Mouse (Mus musculus): Measurements from ENCODE around the gene Pygo2. TPM values are rescaled to one million over a fixed set of nuclear protein-coding genes. Genes with fewer than 3 reads are reported as not detected.

The Pygo2 gene
- 65.5 and 66.0 TPM in 2 replicates for polyA plus RNA-seq (2012; rRNA removed)

DNA sequence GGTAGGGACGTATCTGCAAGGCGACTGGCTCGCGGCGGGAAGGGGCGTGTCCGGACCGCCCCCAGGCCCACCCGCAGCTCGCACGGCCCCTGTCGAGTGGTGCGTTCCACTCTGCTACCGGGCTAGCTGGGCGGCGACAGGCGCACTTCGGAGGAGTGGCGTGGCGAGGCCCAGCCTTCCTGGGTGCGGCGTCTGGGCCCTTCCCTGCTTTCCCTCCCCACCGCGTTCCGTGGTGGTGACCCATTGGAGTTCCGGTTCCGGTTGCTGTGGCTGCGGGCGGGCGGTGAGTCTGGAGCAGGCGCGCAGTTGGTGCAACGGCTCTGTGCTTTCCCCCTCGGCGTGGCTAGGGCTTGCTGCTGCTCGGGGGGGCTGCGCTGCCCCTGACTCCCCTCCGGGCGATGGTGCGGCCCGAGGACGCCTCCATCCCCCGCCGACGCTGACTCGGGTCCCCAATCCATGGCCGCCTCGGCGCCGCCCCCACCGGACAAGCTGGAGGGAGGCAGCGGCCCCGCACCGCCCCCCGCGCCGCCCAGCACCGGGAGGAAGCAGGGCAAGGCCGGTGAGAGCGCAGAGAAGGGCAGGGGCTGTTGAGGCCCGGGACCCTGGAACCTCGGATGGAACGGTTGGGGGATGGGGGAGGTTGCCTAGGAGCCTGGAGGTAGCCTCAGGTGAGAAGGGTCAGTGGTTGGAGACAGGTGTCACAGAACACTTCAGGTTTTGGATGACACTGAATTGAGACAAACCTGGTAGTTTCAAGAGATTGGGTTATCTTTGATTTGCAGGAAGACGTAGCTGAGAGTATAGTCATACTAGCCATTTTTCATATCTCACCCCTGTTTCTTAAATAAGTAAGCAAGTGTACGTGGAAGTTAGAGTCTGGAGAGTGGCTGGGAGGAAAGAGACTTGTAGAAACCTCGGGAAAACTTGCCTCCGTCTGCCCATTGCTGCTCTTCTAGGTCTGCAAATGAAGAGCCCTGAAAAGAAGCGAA lies at the start of gene Pygo2:
Gene Pygo2, plus strand, starts transcription at position 44 of the 989 bp plus-strand sequence.

DNA sequence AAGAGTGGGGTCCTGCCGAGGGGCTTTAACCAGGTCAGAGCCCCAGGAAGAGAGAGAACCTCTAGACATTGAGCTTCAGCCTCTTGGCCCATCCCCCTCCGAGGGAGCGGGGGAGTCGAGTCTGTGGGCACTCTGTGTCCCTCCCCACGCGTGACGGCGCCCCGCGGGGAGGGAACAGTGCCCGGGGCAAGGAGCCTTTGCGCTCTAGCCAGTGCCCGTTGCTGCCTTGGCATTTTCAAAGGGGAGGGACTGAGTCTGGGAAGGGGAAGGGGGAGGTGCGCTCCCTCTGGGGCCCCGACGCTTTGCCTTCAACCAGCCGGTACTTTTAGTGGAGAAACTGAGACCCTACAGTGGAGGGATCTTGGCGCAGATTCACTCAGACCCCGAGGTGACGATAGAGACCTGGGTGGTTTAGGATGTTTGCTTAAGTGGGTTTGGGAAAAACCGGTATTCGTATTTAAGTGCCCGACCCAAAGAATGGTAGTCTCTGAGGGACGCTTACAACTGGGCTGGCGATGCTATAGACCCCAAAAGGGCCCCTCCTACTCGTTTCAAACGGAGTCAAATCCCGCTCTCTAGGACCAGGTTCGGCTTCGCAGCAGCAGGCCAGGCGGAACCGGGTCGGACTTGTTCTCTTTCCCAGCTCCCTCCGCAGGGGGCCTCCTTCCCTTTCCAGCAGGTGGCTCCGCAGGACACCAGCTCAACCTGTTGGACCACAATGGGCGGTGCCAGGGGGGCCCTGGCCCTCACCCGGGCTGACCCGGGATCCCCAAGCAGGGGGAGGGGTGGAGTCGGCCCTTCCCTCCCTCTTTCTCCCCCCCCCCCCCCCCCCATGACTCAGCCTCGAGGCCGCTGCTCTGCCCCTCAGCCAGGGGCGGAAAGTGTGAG lies 35.8 kb upstream of the Pygo2 start, which contains the start of gene Zbtb7b:
Gene Zbtb7b, minus strand, starts transcription at position 771 of the 888 bp plus-strand sequence.

DNA sequence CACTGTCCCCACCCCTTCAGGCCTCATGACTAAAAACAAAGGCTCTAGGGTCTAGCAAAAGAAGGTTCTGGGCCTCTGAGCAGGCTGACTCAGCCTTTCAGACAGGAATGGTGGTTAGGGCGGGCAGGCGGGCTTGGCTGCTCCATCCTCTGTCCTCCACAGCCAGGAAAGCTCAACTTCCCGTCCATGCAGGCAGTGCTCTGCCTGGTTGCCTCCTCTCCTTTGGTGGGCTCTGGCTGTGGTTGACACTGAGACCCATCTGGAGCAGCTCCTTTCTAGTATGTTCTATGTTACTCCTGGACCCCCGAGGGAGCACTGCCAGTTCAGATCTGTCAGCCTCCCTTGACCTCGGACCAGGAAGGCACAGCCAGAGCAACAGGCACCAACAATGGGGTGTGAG lies 27.3 kb upstream of the Pygo2 start, which contains the start of gene Lenep:
Gene Lenep, minus strand, starts transcription at position 101 of the 400 bp plus-strand sequence.

DNA sequence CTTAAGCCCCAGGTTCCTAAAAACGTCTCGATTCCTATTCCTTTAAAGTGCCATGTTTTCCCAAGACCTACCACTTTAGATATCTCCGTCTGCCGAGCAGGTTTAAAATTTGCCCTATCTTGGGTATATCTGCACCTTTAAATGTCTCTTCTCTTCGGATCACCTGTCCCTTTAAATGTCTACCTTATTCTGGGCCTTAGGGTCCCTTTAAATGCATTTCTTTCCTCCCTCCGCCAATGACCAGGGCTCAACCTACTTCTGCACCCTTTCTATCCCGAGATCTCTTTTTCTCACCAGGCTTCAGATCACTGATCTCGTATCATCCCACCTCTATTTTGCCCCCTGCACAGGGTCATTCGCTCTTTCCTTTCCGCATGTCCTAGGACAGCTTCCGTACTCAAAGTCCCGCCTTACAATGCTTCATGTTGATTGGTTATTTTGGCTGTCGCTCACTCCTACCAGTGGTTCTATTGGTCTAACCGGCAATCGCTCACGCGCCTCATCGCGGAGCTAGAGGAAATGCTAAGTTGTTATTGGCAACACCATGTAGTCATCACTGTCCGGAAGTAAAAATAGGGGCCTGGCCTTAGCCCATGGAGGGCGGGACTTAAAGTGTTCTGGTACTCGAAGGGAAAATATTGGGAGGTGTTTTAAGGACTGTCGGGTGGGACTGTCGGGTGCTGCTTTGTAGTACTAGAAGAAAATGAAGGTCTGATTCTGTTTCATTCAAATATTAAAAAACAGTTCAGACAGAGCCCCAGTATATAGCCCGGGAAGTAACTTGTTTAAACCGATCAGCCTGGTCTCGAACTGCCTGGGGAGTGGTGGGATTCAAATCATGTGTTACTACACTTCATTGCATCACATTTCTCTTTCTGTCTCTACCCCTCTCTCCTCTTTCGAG lies 18.3 kb upstream of the Pygo2 start, which contains the start of gene Flad1:
Gene Flad1, minus strand, starts transcription at position 381 of the 904 bp plus-strand sequence.

DNA sequence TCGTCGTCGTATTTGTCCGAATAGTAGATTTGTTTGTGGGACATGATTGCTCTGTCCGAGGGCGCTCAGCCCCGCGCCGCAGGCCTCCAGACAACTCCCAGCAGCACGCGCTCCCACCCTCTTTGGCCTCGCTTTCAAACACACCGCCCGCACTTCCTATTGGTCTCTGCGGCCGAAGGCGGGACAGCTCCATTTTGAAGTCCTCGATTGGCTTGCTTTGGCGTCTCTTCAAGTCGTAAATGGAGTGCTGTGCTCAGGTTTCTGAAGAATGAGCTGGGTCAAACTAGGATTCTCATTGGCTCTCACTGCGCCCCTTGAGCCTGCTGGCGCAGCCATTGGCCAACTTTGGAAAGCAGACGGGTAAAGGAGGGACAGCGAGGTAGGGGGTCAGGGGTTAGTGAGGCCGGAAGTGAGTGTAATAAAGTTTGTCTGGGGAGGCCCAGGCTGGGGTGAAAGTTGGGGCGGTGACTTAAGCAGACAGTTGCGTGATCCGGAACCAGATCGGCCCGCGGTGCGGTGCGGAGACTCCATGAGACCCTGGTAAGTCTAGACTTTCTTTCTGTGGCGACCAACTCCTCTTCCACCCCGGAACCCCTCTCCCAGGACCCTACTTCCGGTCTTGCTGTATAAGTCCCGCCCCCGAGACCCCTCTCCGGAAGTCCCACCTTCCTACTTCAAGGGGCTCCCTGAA lies 11.7 kb upstream of the Pygo2 start, which contains the start of the genes Cks1b and Shc1:
Gene Cks1b, minus strand, starts transcription at position 214 of the 691 bp plus-strand sequence.
Gene Shc1, plus strand, starts transcription at position 274 of the 691 bp plus-strand sequence.

DNA sequence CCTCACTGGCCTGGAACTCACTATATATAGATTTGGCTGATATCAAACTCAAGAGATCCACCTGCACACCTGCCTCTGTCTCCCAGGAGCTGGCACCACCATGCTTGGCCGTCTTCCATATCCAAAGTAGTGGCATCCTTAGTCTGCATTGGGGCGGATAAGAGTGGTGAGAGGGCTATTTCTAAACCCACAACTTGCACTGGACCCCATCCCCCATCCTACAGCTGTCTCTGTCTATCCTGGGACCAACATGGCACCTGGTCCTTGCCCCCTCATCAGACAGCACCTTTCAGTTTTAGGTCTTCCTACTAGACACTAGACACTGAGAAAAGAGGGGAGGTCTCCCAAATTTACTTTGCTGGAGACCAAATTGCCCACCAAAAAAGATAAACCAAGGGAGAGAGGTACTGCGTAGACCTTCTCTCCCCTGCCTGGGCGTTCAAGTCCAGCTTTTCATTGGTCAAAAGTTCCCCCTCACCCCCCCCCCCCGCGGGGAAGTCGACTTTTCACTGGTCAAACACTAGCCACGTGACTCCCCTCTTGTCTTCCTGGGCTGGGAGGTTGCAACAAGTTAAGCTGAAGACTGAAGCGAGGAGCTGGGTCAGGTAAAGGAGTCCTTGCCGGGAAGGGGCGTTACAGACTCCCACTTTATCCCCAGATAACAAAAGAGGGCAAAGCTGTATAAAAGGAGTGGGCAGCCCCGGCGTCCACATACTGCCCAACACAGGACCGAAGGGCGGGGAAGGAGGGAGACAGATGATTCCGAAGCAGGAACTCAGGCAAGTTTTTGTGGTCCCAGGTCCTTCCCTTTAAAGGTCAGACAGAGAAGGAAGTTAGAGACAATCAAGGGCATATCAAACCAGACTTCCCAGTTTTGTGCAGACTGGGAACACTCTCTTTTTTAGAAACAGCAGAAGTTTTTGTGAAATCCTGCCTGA lies 6.4 kb downstream of the Pygo2 start, which contains the start of gene Pbxip1:
Gene Pbxip1, plus strand, starts transcription at position 531 of the 938 bp plus-strand sequence.

DNA sequence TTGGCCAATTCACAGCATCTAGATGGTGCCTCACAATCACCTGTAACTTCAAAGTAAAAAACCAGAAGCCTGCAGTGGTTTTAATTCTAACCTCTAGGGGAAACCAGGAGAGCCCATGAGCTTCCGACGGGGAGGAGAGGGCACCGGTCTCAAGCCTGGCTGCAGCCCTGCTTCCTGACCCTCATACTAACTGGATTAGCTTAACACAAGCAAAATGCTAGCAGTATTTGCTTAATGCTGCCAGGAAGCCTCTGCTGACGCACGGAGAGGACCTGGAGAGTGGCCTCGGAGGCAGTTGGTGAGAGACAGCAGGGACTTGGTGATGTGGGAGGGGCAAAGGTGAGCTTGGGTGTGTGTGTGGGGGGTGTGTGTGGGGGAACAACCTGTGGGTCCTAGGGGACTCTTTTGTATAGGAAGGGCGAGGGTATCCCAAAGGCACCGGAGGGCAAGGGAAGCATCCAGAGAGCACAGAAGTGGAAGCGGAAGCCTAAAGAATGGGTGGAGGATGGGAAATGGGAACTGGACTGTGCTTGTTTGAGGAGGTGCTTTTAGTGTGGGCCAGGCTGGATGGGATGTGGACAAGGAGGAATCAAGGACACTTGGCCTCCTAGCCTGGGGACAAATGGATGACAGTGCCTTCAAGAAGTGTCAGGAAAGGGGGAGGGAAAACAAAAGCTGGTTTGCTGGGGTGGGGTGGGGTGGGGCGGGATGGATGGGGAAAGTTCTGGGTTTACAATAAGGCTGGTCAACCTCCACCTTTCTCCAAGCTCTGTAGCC lies 24.6 kb downstream of the Pygo2 start, which contains the start of gene Pmvk:
Gene Pmvk, plus strand, starts transcription at position 141 of the 777 bp plus-strand sequence.

Other genes starting within 250 kb of the Pygo2 start
- gene Fam189b, start 247.1 kb upstream of the Pygo2 start, polyA plus RNA-seq (2012; rRNA removed), result 67.2 and 68.9 TPM in 2 replicates
- 49.4 and 52.2 TPM in 2 replicates for gene Gba, start 227.3 kb upstream of the Pygo2 start, polyA plus RNA-seq (2012; rRNA removed)
- gene Thbs3, start 215.0 kb upstream of the Pygo2 start, polyA plus RNA-seq (2012; rRNA removed), result 223 and 225 TPM in 2 replicates
- 145 and 148 TPM in 2 replicates for gene Mtx1, start 203.1 kb upstream of the Pygo2 start, polyA plus RNA-seq (2012; rRNA removed)
- 4.5 and 5.8 TPM in 2 replicates for gene Muc1, start 201.2 kb upstream of the Pygo2 start, polyA plus RNA-seq (2012; rRNA removed)
- 101 TPM in 2 replicates for gene Krtcap2, start 184.2 kb upstream of the Pygo2 start, polyA plus RNA-seq (2012; rRNA removed)
- 113 and 137 TPM in 2 replicates for gene Trim46, start 183.9 kb upstream of the Pygo2 start, polyA plus RNA-seq (2012; rRNA removed)
- 140 and 171 TPM in 2 replicates for gene Dpm3, start 170.9 kb upstream of the Pygo2 start, polyA plus RNA-seq (2012; rRNA removed)
- gene Slc50a1, start 159.6 kb upstream of the Pygo2 start, polyA plus RNA-seq (2012; rRNA removed), result 53.7 and 53.8 TPM in 2 replicates
- gene Efna1, start 149.1 kb upstream of the Pygo2 start, polyA plus RNA-seq (2012; rRNA removed), result 7.8 and 8.6 TPM in 2 replicates
- 94.2 and 96.9 TPM in 2 replicates for gene Efna3, start 107.2 kb upstream of the Pygo2 start, polyA plus RNA-seq (2012; rRNA removed)
- 12.3 and 13.4 TPM in 2 replicates for gene Efna4, start 92.2 kb upstream of the Pygo2 start, polyA plus RNA-seq (2012; rRNA removed)
- gene Adam15, start 80.2 kb upstream of the Pygo2 start, polyA plus RNA-seq (2012; rRNA removed), result 103 and 104 TPM in 2 replicates
- 0.28 and 0.30 TPM in 2 replicates for gene Dcst2, start 68.2 kb upstream of the Pygo2 start, polyA plus RNA-seq (2012; rRNA removed)
- gene Dcst1, start 65.0 kb upstream of the Pygo2 start, polyA plus RNA-seq (2012; rRNA removed), result 0.07 and 0.17 TPM in 2 replicates
- 3.4 and 3.7 TPM in 2 replicates for gene Zbtb7b, start 35.4 kb upstream of the Pygo2 start, polyA plus RNA-seq (2012; rRNA removed)
- 3.1 and 3.7 TPM in 2 replicates for gene Lenep, start 27.4 kb upstream of the Pygo2 start, polyA plus RNA-seq (2012; rRNA removed)
- gene Flad1, start 18.3 kb upstream of the Pygo2 start, polyA plus RNA-seq (2012; rRNA removed), result 40.6 and 41.9 TPM in 2 replicates
- gene Cks1b, start 11.8 kb upstream of the Pygo2 start, polyA plus RNA-seq (2012; rRNA removed), result 57.5 and 61.0 TPM in 2 replicates
- gene Shc1, start 11.8 kb upstream of the Pygo2 start, polyA plus RNA-seq (2012; rRNA removed), result 19.4 and 22.6 TPM in 2 replicates
- gene Pbxip1, start 6.5 kb downstream of the Pygo2 start, polyA plus RNA-seq (2012; rRNA removed), result 10.4 and 13.0 TPM in 2 replicates
- 110 and 117 TPM in 2 replicates for gene Pmvk, start 24.3 kb downstream of the Pygo2 start, polyA plus RNA-seq (2012; rRNA removed)
- gene Kcnn3, start 90.0 kb downstream of the Pygo2 start, polyA plus RNA-seq (2012; rRNA removed), result 12.9 and 13.2 TPM in 2 replicates

Measured in central nervous system, embryonic 18 days (tissue).